Mouse (Mus musculus): ENCODE results near the gene Heatr6. TPM values are rescaled to one million over a fixed set of nuclear protein-coding genes. Genes with fewer than 3 reads are reported as not detected.

Gene Heatr6
- total and polyA plus RNA-seq, 3 experiments, result 17.4 to 24.4 (median 17.6) TPM

GRCm38 (mm10) chr11:83818591-83819127 is 65.2 kb downstream of the Heatr6 start:
- peak overlapping the region; percentile 41; the same call in 1 of the 2 replicates for H3K4me2 ChIP-seq (ENCODE audit: insufficient read depth, low read depth, poor library complexity, severe bottlenecking)
- H3K4me3 ChIP-seq (replicated peaks in 1 of 3; ENCODE audit: low read depth in 2 of 3, low read length in 2 of 3, poor library complexity in 1 of 3), result no peak overlapping the region
- DNase-seq (ENCODE audit: extremely low read depth), result no peak
- peaks cover 14% of the 10 kb centered on the region for H3K27me3 ChIP-seq (replicated peaks)
- peaks cover 5 to 47% of the 10 kb centered on the region in 2 experiments; a peak in 2 of 4 replicates for H3K4me1 ChIP-seq (ENCODE audit: control insufficient read depth in 1 of 2, insufficient read depth in 2 of 2)
- no peaks in the 10 kb centered on the region for H3K36me3 ChIP-seq (replicated peaks in 1 of 2; ENCODE audit: control insufficient read depth in 1 of 2, insufficient read depth in 1 of 2, low read length in 1 of 2)
- TF ChIP-seq SMC3 (IDR thresholded peaks at IDR 0.05; ENCODE audit: low read depth, low read length), result peak; percentile 50
- no peak for TF ChIP-seq NRF1 (IDR thresholded peaks at IDR 0.05; ENCODE audit: low read depth, low read length)
- no peak for TF ChIP-seq ETS1 (conservative IDR thresholded peaks at IDR 0.05; ENCODE audit: low read depth, low read length)
- TF ChIP-seq CTCF (conservative IDR thresholded peaks at IDR 0.05 in 1 of 2, IDR thresholded peaks at IDR 0.05 in 1 of 2; ENCODE audit: low read depth in 2 of 2, low read length in 2 of 2), result peak in 1 of 2 experiments; percentile 60; a peak in 2 of 4 replicates
- no peak for TF ChIP-seq MEF2A (IDR thresholded peaks at IDR 0.05; ENCODE audit: borderline replicate concordance, low read depth, low read length)
- peak; percentile 44; the same call in 1 of the 2 replicates for TF ChIP-seq IRF4 (IDR thresholded peaks at IDR 0.05; ENCODE audit: low read depth, low read length)
- TF ChIP-seq GABPA (IDR thresholded peaks at IDR 0.05; ENCODE audit: insufficient replicate concordance, low read depth, low read length), result no peak
- no peak for TF ChIP-seq USF1 (IDR thresholded peaks at IDR 0.05; ENCODE audit: low read depth, low read length)
- peak; percentile 38; the same call in 1 of the 2 replicates for TF ChIP-seq BHLHE40 (IDR thresholded peaks at IDR 0.05; ENCODE audit: low read depth, low read length)
- TF ChIP-seq MAX (IDR thresholded peaks at IDR 0.05; ENCODE audit: low read length), result no peak
- TF ChIP-seq MXI1 (IDR thresholded peaks at IDR 0.05; ENCODE audit: low read depth, low read length), result no peak
- no peak for TF ChIP-seq MAZ (IDR thresholded peaks at IDR 0.05; ENCODE audit: low read depth, low read length)
- no peak for TF ChIP-seq EP300 (IDR thresholded peaks at IDR 0.05; ENCODE audit: low read length)
- TF ChIP-seq TBP (conservative IDR thresholded peaks at IDR 0.05; ENCODE audit: low read depth, low read length), result no peak
- TF ChIP-seq MAFK (IDR thresholded peaks at IDR 0.05; ENCODE audit: insufficient replicate concordance, low read length), result no peak
- TF ChIP-seq MYC (IDR thresholded peaks at IDR 0.05; ENCODE audit: low read depth, low read length), result 0 out of 2 replicates have a peak, but pooled peaks have one; percentile 28
- no peak for TF ChIP-seq ZMIZ1 (IDR thresholded peaks at IDR 0.05; ENCODE audit: low read depth, low read length)
- no peak for TF ChIP-seq JUN (IDR thresholded peaks at IDR 0.05; ENCODE audit: insufficient read depth, low read depth, low read length)
- peak; percentile 35 for TF ChIP-seq RAD21 (IDR thresholded peaks at IDR 0.05; ENCODE audit: low read depth, low read length)
- TF ChIP-seq PAX5 (IDR thresholded peaks at IDR 0.05; ENCODE audit: low read length), result no peak
- no peak for TF ChIP-seq ZKSCAN1 (IDR thresholded peaks at IDR 0.05; ENCODE audit: borderline replicate concordance, low read depth, low read length)
- dilution Hi-C loops (cut with MboI; ENCODE audit: extremely low pct_ligation_motif_present, extremely low pct_unique_long_range_greater_than_20kb, low sequenced_read_pairs) (no loop called here), in situ Hi-C loops (cut with MboI; ENCODE audit: low pct_ligation_motif_present, low pct_unique_long_range_greater_than_20kb, low sequenced_read_pairs) (no loop called here)
- no peak overlapping the region for H3K9ac ChIP-seq (ENCODE audit: insufficient read depth, low read depth)
- no peaks in the 10 kb centered on the region for H3K9me3 ChIP-seq (replicated peaks; ENCODE audit: low read length)
- H3K27ac ChIP-seq (ENCODE audit: insufficient read depth, low read depth), result no peak overlapping the region
- H3K79me2 ChIP-seq (replicated peaks; ENCODE audit: control insufficient read depth, extremely low read depth, insufficient read depth, poor library complexity, severe bottlenecking), result no peaks in the 10 kb centered on the region
